ENCODE assay signal across 20 mouse cellular contexts in the genomic region with DNA sequence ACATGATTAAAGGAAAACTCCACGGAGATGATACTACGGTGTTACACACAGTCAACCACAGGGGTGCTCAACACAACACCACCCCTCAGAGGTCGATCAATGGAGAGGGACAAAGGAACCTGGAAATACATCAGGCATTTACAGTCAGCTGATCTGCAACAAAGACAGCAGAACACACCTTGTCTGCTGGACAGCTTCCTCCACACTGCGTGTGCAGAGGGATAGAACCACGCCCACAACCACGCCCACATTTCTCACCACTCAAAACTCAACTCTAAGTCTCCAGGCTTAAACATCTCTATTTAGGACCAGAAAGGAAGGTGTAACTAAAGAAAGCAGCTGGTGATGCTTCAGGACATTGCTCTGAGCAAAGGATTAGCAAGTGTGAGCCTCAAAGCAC.
A peak's percentile ranks its signal among the peaks of the same experiment; 100 is the strongest.
DNase-seq lines count a peak whose midpoint lies in the region; ATAC-seq and TF ChIP-seq lines count a peak whose summit lies in the region.
"Had no signal": no experiment of that assay in that cellular context is flagged by ENCODE, and none has a peak within 500 bp of the region (broad histone marks: within the 10 kb centered on the region; RNA-seq: fewer than 3 reads in every experiment).

No protein-coding gene starts in this region.

- no peak for ATAC-seq in liver, postnatal 0 days
- ATAC-seq in erythroblast, adult 5-6 weeks (replicated peaks; ENCODE audit: low FRiP score, poor library complexity, severe bottlenecking) = peak; percentile 54; the same call in 1 of the 2 replicates
- 0 out of 2 replicates have a peak, but pooled peaks have one; percentile 31 for ATAC-seq in liver, embryonic 13.5 days (ENCODE audit: low read depth)
- 0 out of 2 replicates have a peak, but pooled peaks have one; percentile 49 for ATAC-seq in stomach, postnatal 0 days (ENCODE audit: low FRiP score, low TSS enrichment)
- ATAC-seq in activated CD4-positive, CD25-positive, alpha-beta regulatory T cell, adult 4 months = no peak
- ATAC-seq: forebrain, embryonic 15.5 days had no signal

- peak; percentile 74 for DNase-seq in liver
- DNase-seq in liver, postnatal 0 days = no peak
- DNase-seq in liver, embryonic 13.5 days = peak; percentile 37
- no peak for DNase-seq in stomach, postnatal 0 days (ENCODE audit: low spot score)
- DNase-seq in thymus, postnatal 10 days (ENCODE audit: low spot score in 2 of 2) = no peak
- DNase-seq in forebrain, embryonic 10.5 days (ENCODE audit: extremely low spot score, low spot score) = no peak
- DNase-seq: adrenal gland, adult 2 months; adrenal gland, postnatal 25 days; cerebellum, adult 11-12 months; cerebellum, adult 9-11 months; cerebellum, postnatal 36 days; gastrocnemius, postnatal 25 days; kidney, adult 11 months had no signal

- no peaks in the 10 kb centered on the region for H3K9me3 ChIP-seq in liver, postnatal 0 days (ENCODE audit: low read length)
- no peaks in the 10 kb centered on the region for H3K9me3 ChIP-seq in liver, embryonic 13.5 days (replicated peaks)
- H3K9me3 ChIP-seq in stomach, postnatal 0 days (ENCODE audit: control insufficient read depth, low read length) = no peaks in the 10 kb centered on the region
- H3K9me3 ChIP-seq in forebrain, embryonic 10.5 days = no peaks in the 10 kb centered on the region
- H3K9me3 ChIP-seq: embryonic facial prominence, embryonic 13.5 days; forebrain, embryonic 15.5 days; heart, embryonic 12.5 days; hindbrain, embryonic 10.5 days had no signal

- no peak for TF ChIP-seq CTCF in liver, postnatal 0 days (IDR thresholded peaks at IDR 0.05; ENCODE audit: low read depth)
- TF ChIP-seq CTCF in stomach, postnatal 0 days (IDR thresholded peaks at IDR 0.05; ENCODE audit: low read depth) = no peak

- no peak for TF ChIP-seq EP300 in liver, postnatal 0 days (IDR thresholded peaks at IDR 0.05; ENCODE audit: low read depth)
- no peak for TF ChIP-seq EP300 in stomach, postnatal 0 days (optimal IDR thresholded peaks at IDR 0.05)

- no peak overlapping the region for H3K27ac ChIP-seq in liver, postnatal 0 days (ENCODE audit: low read depth)
- H3K27ac ChIP-seq in liver, embryonic 13.5 days = peak overlapping the region; percentile 36; the same call in 1 of the 2 replicates
- no peak overlapping the region for H3K27ac ChIP-seq in stomach, postnatal 0 days (replicated peaks)
- H3K27ac ChIP-seq in forebrain, embryonic 10.5 days = no peak overlapping the region
- H3K27ac ChIP-seq: embryonic facial prominence, embryonic 13.5 days; forebrain, embryonic 15.5 days; hindbrain, embryonic 10.5 days; hindbrain, embryonic 14.5 days had no signal

- H3K36me3 ChIP-seq in liver, postnatal 0 days (replicated peaks; ENCODE audit: insufficient read depth, low read length) = no peaks in the 10 kb centered on the region
- H3K36me3 ChIP-seq in liver, embryonic 13.5 days = no peaks in the 10 kb centered on the region
- H3K36me3 ChIP-seq in stomach, postnatal 0 days (ENCODE audit: control insufficient read depth, insufficient read depth, low read length) = no peaks in the 10 kb centered on the region
- H3K36me3 ChIP-seq in forebrain, embryonic 10.5 days (replicated peaks) = no peaks in the 10 kb centered on the region
- H3K36me3 ChIP-seq: embryonic facial prominence, embryonic 13.5 days; forebrain, embryonic 15.5 days; heart, embryonic 12.5 days; hindbrain, embryonic 10.5 days had no signal

- H3K4me3 ChIP-seq in liver, postnatal 0 days (ENCODE audit: low read depth, low read length) = no peak overlapping the region
- H3K4me3 ChIP-seq in liver, embryonic 13.5 days (replicated peaks) = no peak overlapping the region
- H3K4me3 ChIP-seq in stomach, postnatal 0 days (ENCODE audit: low read depth, low read length) = no peak overlapping the region
- H3K4me3 ChIP-seq in forebrain, embryonic 10.5 days = no peak overlapping the region
- H3K4me3 ChIP-seq: embryonic facial prominence, embryonic 13.5 days; forebrain, embryonic 15.5 days; heart, embryonic 12.5 days; hindbrain, embryonic 10.5 days had no signal

- H3K27me3 ChIP-seq in liver, postnatal 0 days (ENCODE audit: insufficient read depth, low read length) = no peaks in the 10 kb centered on the region
- H3K27me3 ChIP-seq in liver, embryonic 13.5 days = peaks cover 7% of the 10 kb centered on the region; the same call in 1 of the 2 replicates
- no peaks in the 10 kb centered on the region for H3K27me3 ChIP-seq in stomach, postnatal 0 days (ENCODE audit: control insufficient read depth, insufficient read depth, low read length)
- H3K27me3 ChIP-seq in forebrain, embryonic 10.5 days (ENCODE audit: poor library complexity, severe bottlenecking) = no peaks in the 10 kb centered on the region
- H3K27me3 ChIP-seq: embryonic facial prominence, embryonic 13.5 days; forebrain, embryonic 15.5 days; heart, embryonic 12.5 days had no signal

- no peak overlapping the region for H3K4me2 ChIP-seq in liver, postnatal 0 days (ENCODE audit: low read depth, low read length)
- no peak overlapping the region for H3K4me2 ChIP-seq in liver, embryonic 13.5 days
- no peak overlapping the region for H3K4me2 ChIP-seq in stomach, postnatal 0 days (replicated peaks; ENCODE audit: low read depth)
- H3K4me2 ChIP-seq: embryonic facial prominence, embryonic 13.5 days; forebrain, embryonic 15.5 days; heart, embryonic 12.5 days; hindbrain, embryonic 14.5 days had no signal

- H3K9ac ChIP-seq in liver, postnatal 0 days (replicated peaks) = no peak overlapping the region
- no peak overlapping the region for H3K9ac ChIP-seq in liver, embryonic 13.5 days
- H3K9ac ChIP-seq in stomach, postnatal 0 days (ENCODE audit: low read length) = no peak overlapping the region
- H3K9ac ChIP-seq: embryonic facial prominence, embryonic 13.5 days; forebrain, embryonic 15.5 days; heart, embryonic 12.5 days; hindbrain, embryonic 14.5 days had no signal

- WGBS in liver, postnatal 0 days (ENCODE audit: insufficient replicate concordance) = 56% methylated on average over 6 of the region's 6 CpGs
- WGBS in liver, embryonic 13.5 days (ENCODE audit: insufficient replicate concordance) = 46% methylated on average over 6 of the region's 6 CpGs
- 59% methylated on average over 6 of the region's 6 CpGs for WGBS in stomach, postnatal 0 days
- 89% methylated on average over 6 of the region's 6 CpGs for WGBS in forebrain, embryonic 10.5 days

- peaks cover 11% of the 10 kb centered on the region for H3K4me1 ChIP-seq in liver, postnatal 0 days (ENCODE audit: insufficient read depth)
- H3K4me1 ChIP-seq in liver, embryonic 13.5 days (replicated peaks) = peaks cover 37% of the 10 kb centered on the region
- no peaks in the 10 kb centered on the region for H3K4me1 ChIP-seq in stomach, postnatal 0 days (replicated peaks; ENCODE audit: control insufficient read depth, insufficient read depth)
- 0 out of 2 replicates have a peak, but pooled peaks cover 4% of the 10 kb centered on the region for H3K4me1 ChIP-seq in forebrain, embryonic 10.5 days
- H3K4me1 ChIP-seq: embryonic facial prominence, embryonic 13.5 days; forebrain, embryonic 15.5 days; hindbrain, embryonic 10.5 days had no signal

Comparison
In these comparisons a context has a peak if more than half of its experiments do, and no peak if none do; other contexts are left out.
1. DNase-seq: peak in liver (single experiment) and liver, embryonic 13.5 days (single experiment); none in liver, postnatal 0 days (single experiment), stomach, postnatal 0 days (single experiment), thymus, postnatal 10 days (0 of 2) and forebrain, embryonic 10.5 days (single experiment).
2. ATAC-seq: peak in erythroblast, adult 5-6 weeks (single experiment), liver, embryonic 13.5 days (single experiment) and stomach, postnatal 0 days (single experiment); none in liver, postnatal 0 days (single experiment) and activated CD4-positive, CD25-positive, alpha-beta regulatory T cell, adult 4 months (single experiment).